Mouse (Mus musculus) NIH3T3 (cell line): ENCODE measurements at regions not wholly inside any gene's neighbourhood (a gene's known extent, or its start where the extent isn't known, plus 50 kb on each side); places are given as distances from the start of the nearest gene placed in this dataset.
"Not testable (repeated sequence)": the region's sequence is repeated elsewhere in the genome, so short reads cannot be mapped to it uniquely, and the experiment has no call there.

Source experiments
- DNase-seq: peaks from one replicate; pipeline ENCODE4 v3.0.0-alpha.2; 2012; ENCODE audit warnings: low read depth

DNA sequence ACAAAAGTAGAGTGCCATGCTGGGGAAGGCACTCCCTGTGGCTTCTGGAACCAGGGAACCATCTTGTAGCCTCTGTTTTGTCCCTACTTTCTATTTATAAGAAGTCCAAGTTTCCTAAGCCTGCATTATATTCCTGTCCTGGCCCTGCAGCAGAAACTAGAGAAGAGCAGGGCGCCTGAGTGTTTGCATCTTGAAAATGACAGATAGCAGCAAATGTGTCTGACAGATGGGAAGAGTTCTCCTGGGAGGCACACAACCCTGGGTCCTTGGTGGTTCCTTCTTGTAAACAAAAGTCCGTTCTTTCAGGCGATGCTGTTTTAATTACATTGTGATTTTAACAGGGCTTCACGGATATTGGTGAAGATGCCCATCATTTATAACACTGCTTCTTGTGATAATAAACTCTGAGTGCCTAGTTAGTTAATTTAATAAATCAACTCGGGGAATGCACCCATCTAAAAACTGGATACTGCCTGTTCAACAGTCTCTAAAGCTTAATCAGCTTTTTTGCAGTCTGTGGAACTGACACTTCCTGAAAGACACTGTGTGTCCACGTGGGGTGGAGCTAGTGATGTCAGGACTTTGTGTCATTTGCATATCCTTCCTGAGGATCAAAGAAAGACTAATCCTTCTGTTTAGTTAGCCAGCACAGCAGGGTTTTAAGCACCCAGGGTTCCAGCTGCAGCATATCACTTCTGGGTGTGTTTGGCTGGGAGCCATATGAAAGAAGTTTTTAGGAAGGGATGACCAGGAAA lies 188.3 kb upstream of the Ccdc54 start:
- DNase-seq, result no peak

DNA sequence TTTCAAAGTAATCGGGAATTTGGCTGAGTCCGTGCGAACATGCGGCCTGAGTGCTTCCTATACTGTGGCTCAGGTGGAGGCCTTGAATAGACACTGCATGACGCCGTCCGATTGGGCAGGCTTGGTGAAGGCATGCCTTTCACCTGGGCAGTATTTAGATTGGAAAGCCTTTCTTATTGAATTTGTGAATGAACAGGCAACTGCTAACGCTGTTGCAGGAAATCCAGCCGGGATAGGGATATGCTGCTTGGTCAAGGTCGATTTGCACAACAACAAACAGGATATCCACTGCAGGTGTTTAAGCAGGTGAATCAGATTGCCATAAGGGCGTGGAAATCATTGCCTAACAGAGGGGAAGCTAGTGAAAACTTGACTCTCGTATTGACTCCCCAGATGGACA lies 183.7 kb upstream of the Ccdc54 start:
- DNase-seq, result not testable (repeated sequence)

DNA sequence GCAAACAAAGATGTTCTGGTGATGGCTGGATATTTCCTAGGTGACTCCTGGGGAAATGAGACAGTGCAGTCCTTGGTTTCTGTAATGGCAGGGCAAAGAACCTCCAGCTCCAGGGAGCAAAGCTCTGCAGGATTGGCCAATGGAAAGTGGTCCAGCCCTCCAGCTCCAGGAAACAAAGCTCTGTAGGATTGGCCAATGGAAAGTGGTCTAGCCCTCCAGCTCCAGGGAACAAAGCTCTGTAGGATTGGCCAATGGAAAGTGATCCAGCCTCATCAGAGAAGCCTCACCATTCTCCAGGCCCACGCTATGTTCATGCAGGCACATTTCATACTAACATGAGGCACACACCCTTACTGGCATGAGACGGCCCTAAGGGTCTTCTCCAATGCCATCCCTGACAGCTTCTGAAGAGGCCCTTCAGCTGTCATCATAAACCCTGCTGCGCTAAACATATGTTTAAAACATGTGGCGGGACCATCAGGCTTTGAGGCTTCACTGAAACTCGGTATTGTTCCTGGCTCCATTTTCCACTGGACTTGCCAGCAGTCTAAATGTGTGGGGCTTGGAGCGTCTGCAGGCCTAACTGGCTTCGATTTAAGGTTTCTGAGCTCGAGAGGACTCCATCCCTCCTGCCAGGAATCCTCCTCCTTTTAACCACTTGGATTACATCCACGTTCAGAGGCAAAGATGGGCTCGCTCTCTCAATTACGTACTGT lies 175.3 kb upstream of the Ccdc54 start:
- DNase-seq, result no peak

DNA sequence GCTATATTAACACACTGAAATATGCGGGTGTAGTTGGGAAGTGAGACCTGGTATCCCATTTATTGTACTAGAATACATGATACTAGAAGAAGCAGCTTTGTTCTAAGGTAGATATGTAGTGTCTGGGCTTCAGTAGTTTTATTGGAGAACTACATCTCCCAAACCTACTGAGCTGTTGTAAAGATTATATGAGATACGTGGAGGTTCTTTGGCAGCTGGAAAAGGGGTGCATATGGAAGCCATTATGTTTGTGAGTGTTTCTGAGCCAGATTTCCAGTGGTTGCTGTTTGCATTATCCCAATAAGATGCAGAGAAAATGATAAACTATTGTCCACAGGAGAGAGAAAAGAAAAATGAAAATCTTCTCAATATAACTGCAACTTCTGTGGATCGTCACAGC lies 171.1 kb upstream of the Ccdc54 start:
- DNase-seq, result no peak

DNA sequence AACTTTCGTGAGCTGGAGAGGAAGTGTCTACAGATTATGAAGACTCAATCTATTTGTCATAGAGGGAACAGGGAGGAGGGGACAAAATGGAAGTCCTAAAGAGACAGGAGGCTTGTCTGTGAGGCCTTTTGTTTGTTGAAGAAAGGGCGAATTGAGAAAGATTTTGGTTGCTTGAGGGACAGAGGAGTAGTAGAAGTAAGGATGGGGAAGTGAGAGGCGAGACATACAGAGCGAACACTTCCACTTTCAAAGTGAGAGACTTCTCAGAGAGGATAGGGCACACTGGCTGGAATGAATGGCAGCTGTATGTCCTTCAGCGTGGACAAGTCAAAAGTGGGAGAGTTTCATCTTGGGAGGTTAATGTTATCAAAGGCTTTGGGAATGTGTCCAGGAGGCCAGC lies 169.0 kb upstream of the Ccdc54 start:
- DNase-seq, result no peak

DNA sequence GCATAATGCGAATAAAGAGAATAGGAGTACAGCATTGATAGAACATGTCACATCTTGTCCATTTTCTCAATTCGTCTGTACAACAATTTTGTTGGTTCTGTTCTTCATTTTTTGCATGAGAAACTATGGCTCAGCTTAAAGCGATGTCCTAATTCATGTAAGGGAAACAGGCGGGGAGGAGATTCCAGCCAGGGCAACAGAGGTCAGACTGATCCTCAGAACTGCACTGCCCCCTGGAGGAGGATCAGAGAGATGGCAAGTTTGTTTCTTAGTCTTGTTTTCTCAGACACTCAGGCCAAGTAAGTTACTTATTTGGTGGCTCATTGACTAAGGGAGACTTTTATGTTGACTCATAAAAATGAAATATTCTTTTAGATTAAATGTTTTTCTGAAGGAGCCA lies 165.7 kb upstream of the Ccdc54 start:
- DNase-seq, result peak; percentile 48

DNA sequence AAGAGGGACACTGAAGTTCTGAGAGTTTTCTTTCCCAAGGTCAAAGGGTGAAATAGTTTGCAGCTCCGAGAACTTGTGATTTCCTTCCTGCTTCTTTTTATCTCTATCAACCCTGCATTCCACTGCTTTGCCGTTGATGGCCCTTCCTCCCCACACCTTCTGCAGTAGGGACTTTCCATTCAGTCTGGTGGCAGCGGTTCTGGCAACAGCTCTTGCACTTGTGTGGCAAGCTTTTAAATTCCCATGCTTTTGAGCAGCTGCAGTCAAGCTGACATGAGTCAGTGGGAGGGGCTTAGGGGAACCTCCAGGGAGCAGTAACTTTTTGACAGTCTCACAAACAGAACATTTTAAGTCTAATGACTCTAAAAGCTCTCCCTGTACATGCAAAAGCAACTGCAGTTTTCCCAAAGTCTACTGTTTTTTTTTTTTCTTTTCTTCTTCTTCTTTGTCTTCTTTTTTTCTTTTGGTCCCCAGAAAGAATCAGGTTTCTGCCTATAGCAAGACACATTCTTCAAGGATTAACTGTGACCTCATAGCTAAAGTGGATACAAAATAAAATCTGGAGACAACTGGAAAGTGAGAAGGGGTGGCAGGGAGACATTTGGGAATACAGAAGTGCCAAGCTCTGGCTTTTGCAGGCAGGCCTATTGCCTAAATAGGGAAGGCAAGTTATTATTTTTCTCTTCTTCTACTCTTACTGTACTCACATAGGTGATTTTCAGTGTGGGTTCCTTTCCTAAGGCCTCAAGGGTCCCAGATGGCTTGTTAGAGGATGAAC lies 162.8 kb upstream of the Ccdc54 start:
- peak; percentile 59 for DNase-seq

DNA sequence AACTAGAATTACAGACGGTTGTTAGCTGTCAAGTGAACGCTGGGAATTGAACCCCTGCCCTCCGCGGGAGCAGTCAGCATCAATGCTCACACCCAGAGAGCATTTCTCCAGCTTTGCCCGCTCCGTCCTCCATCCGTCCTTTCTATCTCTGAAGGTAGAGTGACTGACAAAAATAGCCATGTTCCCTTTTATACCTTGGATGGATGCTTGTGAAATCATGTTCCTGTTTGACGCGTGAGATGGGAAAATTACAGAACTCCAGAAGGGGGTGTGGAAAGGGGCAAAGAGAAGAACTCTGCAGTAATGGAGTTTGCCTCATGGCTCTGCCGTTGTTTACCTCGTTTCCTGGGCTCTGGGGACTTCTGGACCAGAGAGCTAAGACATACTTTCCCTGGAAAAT lies 162.1 kb upstream of the Ccdc54 start:
- no peak for DNase-seq

DNA sequence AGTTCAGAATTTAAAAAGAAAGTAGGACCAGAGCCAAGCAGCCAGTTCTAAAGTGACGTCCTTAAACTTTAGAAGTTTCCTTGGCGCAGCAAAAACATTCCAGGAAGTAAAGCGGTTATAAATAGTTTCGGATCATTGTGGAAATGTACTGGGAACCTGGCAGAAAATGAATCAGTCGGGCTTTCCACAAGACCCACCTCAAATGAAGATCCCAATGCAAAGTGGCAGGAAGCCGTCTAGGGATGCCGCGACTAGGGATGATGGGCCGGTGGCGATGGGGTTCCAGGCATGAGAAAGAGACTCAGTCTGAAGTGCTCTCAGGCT lies 161.3 kb upstream of the Ccdc54 start:
- DNase-seq, result no peak

DNA sequence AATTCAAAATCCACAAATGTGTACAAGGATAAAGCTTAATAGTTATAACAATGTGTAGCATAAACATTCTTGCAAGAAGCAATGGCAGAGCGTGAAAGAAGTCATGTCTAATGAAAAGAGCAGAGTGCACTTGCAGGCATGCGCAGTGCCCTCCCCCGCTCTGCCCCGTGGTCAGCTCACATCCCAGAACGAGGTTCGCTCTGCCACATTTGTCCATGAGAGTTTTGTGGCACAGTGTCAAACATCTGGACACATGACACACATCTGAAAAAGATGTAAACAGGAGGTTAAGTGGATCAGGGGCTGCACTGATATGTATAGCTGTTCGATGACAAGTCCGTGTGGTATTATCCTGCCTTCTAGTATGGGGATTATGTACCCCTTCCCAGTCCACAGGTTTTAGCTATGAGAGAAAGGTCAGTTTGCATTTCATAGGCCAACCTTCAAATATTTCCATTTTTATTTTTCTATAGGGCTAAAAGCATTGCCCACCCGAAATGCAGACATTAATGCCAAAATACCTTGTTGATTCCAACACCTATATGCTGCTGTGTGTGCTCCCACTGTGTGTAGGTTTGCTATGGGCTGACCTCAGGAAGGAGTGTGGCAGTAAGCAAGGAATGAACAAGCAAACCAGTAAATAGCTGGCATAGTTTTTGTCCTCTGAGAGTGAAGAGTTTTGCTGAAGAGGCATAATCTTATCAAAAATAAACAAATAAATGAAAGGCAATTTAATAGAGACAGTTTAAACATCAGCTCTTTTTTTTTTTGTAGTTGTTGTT lies 160.7 kb upstream of the Ccdc54 start:
- DNase-seq, result no peak

DNA sequence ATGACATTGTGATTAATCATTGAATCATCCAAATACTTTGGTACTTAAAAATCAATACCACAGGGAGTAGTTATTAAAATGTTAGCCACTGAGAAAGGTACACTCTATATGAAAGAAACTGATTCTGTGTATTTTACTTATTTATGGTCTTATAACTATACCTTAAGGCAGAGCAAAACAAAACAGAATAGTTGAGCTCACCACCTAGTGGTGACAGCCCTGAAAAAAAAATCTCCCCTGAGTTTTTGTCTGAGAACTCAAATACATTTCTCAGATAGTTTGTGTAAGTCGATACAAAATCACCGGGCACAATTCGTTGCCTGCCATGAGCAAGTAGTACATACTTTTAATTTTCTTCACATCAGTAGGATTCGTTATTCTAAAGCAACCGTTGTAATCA lies 156.7 kb upstream of the Ccdc54 start:
- DNase-seq, result no peak

DNA sequence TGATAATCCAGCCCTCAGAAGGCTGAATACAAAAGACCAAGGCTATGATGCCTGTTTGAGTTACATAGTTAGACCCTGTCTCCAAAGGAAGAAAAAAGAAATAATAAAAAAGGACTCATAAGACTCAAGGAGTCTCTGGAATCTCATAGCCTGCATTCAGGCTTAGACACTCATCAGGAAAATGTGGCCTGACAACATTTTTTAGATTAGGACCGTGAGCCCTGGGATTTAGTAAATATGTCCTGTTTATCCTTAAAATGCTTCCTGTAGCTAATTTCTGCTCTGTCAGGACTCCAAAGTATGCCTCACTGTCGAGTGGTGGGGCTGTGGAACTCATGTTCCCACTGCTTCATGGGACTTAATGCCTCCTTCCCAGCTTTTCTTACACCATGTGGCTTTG lies 154.8 kb upstream of the Ccdc54 start:
- DNase-seq, result no peak

DNA sequence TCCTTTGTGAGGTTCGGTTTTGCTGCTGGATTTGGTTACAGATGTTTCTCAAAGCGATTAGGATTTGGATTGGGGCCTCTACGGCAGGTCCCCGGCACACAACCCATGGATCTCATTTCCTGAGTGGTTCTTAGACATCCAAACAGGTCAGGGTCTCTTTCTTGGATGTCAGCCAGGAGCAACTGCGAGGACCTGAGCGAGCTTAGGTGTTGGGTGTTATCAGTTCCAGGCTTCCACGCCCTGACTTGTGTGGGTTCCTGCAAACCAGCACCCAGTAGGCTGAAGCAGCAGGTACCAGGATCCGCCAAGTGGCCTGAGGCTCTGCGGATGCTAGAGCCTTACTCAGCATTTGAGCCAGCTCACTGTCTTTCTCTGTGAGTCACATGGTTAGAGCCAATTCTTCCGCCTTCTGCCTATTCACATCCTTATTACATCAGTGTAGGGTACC lies 146.5 kb upstream of the Ccdc54 start:
- DNase-seq, result peak; percentile 29

DNA sequence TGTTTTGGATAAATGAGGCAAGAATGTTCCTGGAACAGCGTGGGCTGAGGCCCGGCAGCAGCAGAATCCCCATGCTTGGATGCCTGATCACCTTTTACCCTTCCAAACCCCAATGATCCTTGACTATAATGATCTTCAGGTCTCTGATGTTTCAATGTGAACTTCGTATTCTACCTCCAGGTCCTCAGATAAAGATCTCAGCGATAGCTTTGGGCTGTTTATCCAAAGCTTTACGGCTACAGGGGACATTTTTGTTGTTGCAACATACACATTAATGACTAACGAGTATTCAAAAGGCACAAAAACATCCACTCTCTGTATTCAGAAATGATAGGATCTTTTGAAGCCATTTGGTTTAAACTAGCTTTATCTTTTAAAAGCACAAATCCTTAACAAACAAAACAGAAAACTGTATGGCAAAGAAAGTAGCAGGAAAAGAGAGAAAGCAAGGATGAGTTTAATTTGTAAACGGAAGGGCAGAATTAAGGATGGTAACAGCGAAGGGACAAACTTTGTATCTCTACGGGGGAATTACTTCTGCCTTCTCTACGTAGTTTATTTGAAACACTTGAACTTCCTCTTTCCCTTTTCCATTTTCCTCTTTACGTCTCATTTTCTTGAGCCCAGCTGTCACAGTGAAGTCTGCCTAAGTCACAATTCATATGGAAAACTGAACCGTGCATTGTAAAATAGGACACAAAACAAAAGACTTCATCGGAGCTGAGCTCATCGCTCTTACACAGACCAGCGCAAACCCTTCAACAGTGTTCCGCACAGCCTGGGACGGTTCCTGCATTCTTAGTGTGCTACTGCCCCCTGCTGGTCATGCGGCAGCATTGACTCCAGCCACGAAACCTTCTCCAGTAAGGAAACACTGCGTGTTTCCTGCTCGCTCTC lies 145.4 kb upstream of the Ccdc54 start:
- DNase-seq, result peak; percentile 93

DNA sequence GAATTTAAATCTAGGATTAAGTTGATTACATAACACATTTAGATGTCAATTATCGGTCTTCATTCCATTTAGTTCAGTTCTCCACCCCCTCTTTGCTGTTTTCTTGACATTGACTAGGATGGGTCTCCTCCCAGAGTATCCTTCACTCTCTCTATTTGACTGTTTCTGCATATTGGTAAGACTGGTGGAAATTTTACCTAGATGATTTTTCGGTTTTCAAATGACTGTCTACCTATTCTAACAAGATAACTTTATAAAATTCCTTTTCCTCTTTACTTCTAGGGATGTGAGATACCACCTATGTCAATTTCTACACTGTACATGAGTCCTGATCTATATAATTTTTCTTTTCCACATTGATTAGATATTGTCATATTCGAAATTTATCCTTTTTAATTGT lies 142.4 kb upstream of the Ccdc54 start:
- DNase-seq, result no peak

DNA sequence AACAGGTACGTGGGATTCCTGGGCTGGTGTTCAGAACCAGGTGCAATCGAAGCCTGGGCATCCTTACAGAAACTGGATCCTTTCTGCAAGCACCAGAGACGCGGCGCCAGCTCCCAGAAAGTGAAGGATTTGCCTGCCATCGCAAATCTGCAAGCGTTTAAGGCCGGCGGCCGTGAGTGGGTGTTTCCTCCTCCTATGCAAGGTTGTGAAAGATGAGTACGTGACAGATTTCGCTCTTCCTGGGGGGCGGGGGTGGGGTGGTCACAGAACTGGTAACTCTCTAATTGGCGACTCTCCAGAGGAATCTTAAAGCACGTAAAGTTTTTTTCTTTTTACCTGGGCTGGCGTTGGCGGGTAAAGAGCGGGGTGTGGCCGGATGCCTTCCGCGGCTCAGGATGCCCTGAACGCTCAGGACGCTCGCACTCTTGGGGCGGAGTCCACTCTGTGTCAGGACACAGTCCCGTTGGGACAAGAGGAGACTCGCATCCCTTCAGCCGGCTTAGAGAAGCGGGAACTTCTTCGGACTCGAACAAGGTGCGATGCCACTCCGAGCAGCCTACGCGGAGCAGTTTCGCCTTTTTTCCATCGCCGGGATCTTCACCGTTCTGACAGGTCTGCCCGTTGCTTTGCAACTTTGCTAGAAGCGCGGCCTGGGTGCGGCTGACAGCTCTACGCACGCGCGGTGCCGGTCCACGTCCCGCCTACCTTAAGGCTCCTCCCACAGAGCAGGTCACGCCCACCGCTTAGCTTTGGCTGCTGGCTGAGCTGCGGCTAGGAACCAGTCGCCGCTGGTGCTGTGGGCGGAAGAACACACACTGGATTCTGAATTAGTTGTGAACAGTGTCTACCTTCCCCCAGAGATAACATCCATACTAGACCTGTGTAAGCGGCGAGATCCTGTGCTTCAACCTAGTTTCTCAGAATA lies 141.4 kb upstream of the Ccdc54 start:
- DNase-seq, result peak; percentile 90

DNA sequence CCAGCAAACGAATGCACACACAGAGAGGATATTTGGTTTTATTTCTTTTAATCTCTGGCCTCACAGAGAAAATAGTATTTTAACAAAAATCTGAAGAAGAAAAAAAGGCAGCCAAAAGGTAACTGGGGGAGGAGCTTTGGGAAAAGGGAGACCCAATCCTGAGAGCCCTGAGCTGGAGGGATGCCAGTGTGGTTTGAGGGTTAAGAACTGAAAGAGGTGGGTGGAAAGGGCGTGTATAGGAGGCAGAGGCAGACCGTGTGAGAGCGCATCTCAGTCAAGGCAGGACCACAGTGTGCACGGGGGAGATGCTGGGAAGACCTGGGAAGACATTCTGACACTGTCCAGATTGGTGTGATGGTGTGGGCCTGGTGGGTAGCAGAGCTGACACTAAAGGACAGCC lies 138.4 kb upstream of the Ccdc54 start:
- no peak for DNase-seq

DNA sequence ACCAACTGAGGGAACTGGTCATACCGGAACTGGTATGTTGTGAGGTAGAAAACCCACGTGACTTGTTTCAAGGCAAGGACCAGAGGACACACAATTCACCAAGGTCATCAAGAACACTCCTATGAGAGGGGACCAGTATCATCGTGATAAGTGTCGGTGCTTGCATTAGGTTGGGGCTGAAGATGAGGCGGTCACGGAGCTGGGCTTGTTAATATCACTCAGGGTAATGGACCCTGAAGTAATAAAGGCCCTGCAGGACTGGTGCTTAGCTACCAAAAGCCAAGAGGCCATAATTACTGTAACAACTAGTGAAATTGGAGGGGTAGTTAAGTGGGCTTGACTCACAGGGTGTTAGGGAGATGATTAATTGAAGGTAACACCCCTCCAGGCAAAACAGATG lies 132.2 kb upstream of the Ccdc54 start:
- no peak for DNase-seq

DNA sequence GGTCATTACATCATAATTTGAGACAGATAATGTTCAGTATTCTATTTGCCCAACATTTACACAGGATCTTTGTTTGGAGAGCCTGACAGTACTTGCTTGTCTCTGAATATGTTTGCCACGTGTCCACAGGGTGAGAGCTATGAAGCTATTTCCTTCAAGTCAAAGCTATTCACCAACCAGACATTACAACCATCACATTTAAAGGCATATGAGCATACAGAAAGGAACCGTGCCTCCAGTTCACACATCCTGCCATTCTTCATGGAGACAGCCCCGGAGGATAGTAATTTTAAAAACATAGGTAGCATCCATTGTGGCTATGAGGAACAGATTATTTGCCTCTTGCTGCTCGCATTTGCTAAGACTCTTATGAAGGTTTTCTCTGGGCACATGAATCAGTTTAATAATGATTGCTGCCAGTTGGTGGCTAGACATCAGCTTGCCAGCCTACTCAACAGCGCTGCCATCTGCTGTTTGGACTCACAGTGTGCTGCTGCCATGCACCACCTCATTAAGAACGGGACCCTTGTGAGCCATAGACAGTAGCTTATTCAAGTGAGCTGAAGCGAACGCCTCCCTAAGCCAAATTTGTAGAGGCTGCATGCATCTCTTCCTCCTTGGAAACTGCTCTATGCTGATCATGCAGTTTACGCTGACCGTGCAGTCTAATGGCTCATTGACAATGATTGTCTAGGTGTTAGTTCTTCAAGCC lies 126.5 kb upstream of the Ccdc54 start:
- peak; percentile 25 for DNase-seq

DNA sequence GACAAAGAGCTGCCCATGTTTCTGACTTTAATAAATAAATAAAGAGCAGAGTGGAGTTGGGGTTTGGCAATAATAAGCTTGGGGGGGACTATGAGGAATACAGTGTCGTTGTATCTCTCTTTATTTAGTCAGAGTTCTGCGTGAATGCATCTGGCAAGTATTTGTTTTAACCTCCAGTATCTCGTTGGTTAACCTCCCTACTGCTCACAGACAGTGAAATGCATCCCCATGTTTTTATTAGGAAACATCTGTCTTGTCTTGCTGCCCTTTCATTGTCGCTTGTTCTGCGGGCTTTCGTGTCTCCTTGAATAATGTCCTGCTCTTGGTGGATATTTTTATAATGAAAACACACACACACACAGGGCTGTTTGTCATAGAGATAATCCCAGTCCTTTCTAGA lies 118.8 kb upstream of the Ccdc54 start:
- no peak for DNase-seq
